Mouse (Mus musculus): ENCODE measurements around the gene Nup133.
"Not testable (repeated sequence)": the region's sequence is repeated elsewhere in the genome, so short reads cannot be mapped to it uniquely, and the experiment has no call there.

Nup133 gene

DNA sequence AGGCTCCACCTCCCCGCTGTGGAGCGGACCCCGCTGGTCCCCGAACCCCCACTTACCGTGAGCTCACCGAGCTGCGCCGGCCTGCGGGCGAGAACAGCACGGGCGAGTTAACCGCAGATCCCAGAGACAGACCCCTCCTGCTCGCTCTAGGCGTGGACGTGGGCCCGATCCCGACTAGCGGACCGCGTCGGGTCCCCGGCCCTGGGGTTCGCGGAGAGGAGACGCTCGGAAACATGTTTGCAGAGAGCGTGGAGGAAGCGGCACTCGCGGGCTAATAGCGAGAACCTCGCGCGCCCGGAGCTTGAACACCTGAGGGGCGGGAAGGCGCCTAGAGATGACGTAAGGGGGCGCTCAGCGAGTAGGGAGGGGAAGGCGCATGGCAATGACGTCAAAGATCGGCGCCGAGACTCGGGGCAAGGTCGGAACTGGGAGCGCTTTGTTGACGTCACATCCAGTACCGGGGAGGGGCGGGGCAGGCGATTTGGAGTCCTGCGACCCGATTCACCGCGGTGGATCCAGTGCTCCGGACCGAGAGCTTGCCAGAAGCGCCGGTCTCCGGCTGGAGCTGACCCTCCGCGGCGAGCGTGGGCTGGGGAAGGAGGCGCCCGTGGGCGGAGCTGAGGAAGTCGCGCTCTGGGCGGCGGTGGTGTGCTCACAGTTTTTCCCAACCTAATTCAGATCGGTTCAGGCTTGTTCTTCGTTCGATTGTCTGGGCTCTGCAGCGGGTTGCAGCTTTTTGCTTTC, at the start of gene Nup133:
Gene Nup133 (minus strand): TSS at position 324 of the 744 bp plus-strand sequence.
- DNase-seq: peak; percentile 99 to 100

DNA sequence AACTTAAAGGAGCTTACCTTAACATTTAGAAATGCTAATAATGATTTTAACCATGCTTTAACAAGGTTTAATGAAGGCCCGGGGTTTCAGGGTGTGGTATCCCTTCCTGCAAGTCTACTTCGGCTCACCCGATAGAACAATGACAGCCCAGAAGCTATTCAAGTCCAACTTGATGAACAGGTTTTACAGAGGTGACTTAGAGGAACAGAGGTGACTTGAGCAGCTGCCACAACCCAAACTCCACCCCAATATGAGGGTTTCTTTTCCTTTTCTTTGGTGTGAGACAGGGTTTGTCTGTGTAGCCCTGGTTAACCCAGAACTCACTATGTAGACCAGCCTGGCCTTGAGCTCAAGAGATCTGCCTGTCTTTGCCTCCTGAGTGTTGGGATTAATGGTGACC, 44.9 kb upstream of the Nup133 start:
- DNase-seq: no peak

- no peak for DNase-seq
These were observed 44.5 kb upstream of the Nup133 start for GRCm38 (mm10) chr8:123993597-123993996.

DNA sequence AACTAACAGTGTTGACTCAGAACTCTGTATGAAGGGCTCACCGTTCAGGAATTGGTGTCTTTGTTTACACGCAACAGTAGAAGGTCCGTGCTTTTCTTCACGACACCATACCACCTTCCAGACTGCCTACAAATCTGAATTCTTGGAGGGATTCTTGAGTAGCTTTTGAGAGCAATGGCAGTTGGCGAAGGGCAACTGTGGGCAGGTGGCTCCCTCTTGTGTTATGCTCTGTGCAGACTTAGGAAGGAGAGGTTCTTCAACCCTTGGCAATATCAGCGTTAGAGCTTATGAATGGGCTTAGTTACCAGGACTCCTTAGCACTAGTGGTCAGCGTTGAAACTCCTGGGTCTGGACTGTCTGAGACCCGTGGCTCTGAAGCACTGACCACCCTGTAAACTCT, 43.5 kb upstream of the Nup133 start:
- DNase-seq: no peak

DNA sequence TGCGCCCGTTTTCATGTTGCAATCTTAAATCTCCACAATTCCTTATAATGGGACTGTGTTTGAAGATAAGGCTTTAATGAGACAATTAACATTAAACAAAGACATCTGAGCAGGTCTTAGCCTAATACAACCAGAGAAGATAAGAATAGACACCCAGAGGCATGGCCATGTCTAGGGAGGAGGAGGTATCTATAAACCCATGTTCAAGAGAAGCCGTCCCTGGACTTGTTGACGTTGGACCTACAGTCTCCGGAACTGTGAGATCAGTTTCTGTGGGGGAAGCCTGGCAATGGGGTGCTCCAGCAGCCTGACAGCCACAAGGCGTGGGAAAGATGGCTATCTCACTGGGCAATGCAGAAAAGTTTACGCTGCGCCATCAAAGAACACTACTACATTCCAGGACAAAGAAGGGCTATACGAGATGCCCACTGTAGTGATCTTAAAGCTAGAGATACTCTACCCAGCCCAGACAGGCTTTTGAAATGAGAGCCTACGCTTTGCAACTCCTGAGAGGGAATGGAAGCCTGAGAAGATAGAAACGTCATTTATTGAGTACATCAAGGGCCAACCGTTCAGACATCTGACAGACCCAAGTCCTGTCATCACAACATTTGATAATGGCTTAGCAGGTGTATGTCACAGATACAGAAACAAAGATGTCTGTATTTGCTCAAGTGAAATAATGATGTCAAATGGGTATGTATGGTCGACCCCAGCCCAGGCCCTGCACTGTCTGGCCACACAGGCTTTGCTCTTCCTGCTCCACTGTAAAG, 41.4 kb upstream of the Nup133 start:
- no peak for DNase-seq

DNA sequence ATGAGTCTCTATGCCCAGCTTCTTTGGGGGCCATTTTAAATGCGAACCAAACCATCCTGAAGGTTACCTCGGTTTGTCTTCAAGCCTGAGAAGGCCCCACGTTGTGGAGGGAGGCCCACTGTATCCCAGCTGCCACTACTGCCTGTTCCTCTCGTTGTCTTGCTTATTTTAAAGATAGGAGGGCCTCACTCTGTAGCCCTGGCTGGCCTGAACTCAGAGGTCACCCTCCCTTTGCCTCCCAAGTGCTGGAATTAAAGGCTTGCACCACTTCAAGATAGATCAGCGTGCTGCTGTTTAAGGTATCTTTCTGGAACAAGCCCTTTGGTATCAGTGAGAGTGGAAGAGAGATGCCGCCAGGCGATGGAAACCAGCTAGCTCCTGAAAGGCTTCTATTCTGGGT, 40.1 kb upstream of the Nup133 start:
- DNase-seq: no peak

DNA sequence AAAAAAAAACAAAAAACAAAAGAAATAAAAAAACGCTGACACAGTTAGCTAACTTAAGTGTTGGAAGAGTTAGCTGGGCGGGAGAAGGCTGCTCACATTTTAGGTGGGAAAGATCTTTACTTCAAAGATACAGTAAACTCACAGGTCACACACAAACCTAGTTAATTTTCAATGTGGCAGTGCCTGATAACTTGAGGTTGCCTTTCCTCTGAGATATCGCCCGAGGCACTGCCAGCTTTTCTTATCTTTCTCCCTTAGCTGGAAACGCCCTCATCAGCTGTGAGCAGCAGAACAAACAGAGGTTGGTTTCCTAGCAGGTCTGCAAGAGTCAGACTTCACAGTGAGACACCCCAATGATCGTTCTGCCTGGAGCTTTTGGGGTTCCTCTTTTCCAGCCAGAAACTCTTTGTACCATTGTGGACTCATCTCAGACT, 39.6 kb upstream of the Nup133 start:
- DNase-seq: no peak

- peak; percentile 84 to 89 for DNase-seq
These were observed 33.8 kb upstream of the Nup133 start, which contains the start of gene Abcb10 for GRCm38 (mm10) chr8:123982826-123983400. Gene Abcb10, minus strand, starts transcription at chr8:123983122.

DNA sequence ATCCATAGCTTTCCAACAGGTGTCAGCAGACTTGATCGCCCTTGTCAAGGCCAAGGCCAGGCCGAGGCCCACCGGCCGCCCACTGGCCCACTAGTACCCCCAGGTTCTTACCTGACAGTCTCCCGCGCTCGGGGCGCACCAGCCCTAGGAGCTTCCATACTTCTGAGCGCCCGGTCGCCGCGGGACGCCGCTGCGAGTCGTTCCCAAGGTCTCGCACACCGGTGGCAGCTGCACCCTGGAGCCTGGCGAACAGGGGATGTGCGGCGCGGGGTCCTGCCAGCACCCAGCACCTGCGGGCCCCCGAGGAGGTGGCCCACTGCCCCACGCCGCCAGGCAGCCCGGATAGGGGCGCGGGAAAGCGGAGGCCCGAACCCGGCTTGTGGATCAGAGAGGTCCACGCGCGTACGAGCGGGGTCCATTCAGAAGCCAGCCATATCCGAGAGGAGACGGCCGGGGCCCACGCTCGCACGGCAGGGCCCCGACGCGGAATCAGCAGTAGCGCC, 33.3 kb upstream of the Nup133 start:
- no peak for DNase-seq

GRCm38 (mm10) chr8:123981674-123982073, 32.6 kb upstream of the Nup133 start:
- peak; percentile 35 to 37 for DNase-seq

DNA sequence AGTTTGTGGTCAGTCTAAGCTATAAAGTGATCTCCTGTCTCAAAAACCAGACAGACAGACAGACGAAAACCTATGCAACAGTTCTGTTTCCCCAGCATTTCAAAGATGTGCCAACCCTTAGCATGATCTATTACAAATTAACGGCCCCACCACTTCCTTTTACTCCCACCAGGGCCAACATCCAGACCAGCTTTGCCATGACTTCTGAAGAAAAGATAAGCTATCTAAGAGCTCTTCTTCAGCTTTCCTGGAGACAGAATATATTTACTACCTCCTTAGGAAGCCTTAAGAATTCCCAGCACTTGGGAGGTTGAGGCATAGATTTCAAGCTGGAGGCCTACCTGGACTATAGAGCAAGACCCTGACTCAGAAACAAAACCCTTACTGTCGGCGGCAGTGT, 31.2 kb upstream of the Nup133 start:
- DNase-seq: no peak

DNA sequence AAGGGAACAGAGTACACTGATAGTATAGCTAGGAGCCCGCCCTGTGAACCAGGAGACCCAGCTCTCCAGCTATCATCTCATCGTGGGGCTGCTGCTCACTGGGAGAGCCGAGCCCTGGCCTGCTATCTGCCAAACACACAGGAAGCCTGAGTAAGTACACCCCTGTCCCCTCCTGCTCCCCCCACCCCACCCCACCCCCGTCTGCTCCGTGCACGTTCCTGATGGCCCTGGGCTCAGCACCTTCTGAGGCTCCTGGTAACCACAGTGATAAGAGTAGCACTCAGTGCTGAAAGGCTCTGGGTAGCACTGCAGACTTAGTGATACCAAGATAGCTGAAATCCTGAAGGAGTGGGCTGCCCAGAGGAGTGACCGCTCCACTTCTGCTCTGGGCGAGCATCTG, 29.9 kb upstream of the Nup133 start:
- DNase-seq: no peak

GRCm38 (mm10) chr8:123978166-123978838, 29.2 kb upstream of the Nup133 start:
- peak; percentile 34 to 36 for DNase-seq

- peak in 1 of 2 experiments; percentile 23 for DNase-seq
These were observed 28.4 kb upstream of the Nup133 start for GRCm38 (mm10) chr8:123977499-123977898.

DNA sequence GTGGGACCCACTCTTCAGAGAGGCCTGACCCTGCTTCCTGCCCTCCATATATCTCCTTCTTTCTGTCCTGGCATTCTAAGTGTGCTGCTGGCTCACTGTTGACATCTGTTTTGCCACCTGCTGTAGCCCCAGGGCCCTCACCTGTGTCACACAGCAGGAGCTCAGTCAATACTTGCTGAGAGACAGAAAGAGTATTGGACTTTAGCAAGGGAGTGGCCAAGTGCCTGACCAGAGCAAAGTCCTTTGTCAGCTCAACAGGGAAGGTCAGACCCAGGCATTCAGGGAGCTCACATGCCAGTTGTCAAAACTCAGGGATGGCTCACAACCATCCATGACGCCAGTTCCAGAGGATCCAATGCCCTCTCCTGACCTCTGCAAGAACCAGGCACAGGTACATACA, 24.4 kb upstream of the Nup133 start:
- DNase-seq: no peak

DNA sequence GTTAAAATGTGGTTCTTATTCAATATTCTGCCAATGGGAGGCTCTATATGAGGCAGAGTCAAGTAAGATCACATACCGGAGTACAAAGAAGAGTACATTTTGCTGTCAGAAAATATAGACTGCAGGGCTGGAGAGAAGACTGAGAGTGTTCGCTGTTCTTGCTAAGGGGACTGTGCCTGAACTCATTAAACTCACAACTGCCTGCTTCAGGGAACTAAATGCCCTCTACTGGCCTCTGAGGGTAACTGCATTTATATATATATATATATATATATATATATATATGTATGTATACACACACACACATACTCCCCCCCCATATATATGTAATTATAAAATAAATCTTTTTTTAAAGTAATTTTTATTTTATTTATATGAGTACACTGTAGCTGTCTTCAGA, 17.8 kb upstream of the Nup133 start:
- no peak for DNase-seq

DNA sequence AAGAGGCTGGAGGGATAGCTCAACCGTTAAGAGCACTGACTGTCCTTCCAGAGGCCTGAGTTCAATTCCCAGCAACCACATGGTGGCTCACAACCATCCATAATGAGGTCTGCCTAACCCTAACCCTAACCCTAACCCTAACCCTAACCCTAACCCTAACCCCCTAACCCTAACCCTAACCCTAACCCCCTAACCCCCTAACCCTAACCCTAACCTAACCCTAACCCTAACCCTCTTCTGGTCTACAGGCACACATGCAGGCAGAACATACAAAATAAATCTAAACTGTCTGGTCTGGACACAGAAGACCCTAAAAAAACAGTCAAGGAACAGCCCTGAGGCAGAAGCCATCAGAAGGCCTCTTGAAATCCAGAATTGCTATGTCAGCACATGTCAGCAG, 12.3 kb upstream of the Nup133 start:
- DNase-seq: no peak

GRCm38 (mm10) chr8:123960556-123960955, 11.5 kb upstream of the Nup133 start:
- not testable (repeated sequence) for DNase-seq

- DNase-seq: no peak
These were observed 11.0 kb upstream of the Nup133 start for GRCm38 (mm10) chr8:123960056-123960455.

DNA sequence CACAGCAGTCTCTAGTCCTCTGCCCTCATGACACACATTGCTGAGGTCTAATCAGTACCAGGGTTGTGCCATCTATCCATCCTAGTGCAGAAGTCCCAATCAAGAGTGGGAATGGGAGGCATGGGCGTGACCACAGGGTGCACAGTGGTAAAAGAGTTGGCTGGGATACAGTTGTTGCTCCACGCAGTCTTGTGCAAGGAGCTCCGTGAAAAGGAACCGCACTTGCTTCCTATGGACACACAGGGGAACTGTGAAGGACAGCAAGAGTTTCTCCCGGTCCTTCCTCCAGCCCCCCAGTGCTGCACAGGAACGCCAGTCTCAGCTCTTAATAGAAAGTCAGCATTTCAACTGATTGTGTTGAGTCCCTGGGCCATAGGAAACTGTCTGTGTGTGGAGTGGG, 10.4 kb upstream of the Nup133 start:
- DNase-seq: no peak

GRCm38 (mm10) chr8:123958130-123958529, 9.1 kb upstream of the Nup133 start:
- DNase-seq: no peak

- DNase-seq: no peak
These were observed 5.2 kb upstream of the Nup133 start for GRCm38 (mm10) chr8:123954246-123954645.

DNA sequence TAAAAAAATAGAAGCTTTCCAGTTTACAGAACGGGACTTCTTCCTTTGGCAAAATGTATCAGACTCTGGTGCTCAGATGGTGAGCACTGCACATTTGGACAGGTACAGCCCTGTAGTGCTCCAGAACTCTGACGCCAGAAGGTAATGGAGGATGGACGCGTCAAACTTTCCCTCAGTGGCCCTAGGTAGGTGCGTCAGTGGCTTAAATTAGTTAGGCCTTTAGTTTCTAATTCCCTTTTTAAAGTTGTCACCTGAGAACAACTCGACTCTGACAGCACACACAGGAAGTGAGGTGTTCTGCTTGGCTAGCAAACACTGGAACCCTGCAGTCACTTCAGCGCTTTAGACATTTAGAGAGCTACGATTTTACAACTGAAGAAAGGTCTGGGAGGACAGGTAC, 4.6 kb upstream of the Nup133 start:
- DNase-seq: no peak

Data from cerebellum, adult 18-20 months (tissue).